Mouse (Mus musculus): ENCODE data around the gene Amy2a3.
"Not testable (repeated sequence)": the region's sequence is repeated elsewhere in the genome, so short reads cannot be mapped to it uniquely, and the experiment has no call there.

The Amy2a3 gene

GRCm38 (mm10) chr3:113323952-113324351 is at the start of gene Amy2a3:
TSS of gene Amy2a3 (minus strand) at chr3:113324052.
- not testable (repeated sequence) for DNase-seq

- not testable (repeated sequence) for DNase-seq
Measured at GRCm38 (mm10) chr3:113356558-113356957, 32.7 kb upstream of the Amy2a3 start, which contains the start of gene Amy2a2. TSS of gene Amy2a2 (minus strand) at chr3:113356658.

GRCm38 (mm10) chr3:113345484-113345883 is 21.6 kb upstream of the Amy2a3 start:
- DNase-seq, result not testable (repeated sequence)

GRCm38 (mm10) chr3:113312937-113313336 is 10.9 kb downstream of the Amy2a3 start:
- DNase-seq, result not testable (repeated sequence)

DNA sequence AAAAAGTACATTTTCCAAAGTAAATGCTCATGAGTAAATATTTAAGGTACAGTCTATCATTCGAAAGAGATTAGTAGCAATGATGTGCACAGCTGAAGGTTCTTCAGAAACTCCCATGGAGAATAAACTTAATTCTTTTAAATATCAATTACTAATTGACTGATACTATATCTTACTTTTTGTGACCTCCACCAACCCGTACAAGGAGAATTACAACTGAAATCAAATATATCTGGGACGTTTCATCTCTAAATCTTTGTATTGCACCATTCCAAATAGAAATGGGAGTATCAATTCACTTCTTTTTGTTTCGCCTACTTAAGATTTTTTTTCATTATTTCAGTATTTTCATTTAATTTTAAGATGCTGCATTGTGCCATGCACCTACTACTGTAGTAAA is 32.5 kb downstream of the Amy2a3 start, which contains the start of gene Amy2a4:
Gene Amy2a4, minus strand, starts transcription at position 101 of the 400 bp plus-strand sequence.
- DNase-seq, result not testable (repeated sequence)

DNA sequence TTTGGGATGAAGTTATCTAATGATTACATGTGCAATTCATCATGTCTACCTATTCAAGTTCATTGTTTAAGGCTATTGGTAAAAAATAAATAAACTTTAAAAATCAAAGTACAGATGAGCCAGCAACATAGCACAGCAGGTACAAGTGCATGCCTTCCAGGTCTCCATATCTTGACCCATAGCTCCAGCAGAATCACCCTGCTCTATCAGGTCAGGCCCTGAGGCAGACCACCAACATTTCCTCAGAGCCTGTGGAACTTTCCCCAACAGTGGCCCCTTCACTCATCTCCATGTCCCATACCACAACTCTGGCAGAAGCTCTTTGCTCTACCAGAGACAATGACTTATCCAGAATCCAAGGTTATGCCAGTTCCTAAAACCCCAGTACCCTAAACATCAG is 43.6 kb downstream of the Amy2a3 start:
- not testable (repeated sequence) for DNase-seq

DNA sequence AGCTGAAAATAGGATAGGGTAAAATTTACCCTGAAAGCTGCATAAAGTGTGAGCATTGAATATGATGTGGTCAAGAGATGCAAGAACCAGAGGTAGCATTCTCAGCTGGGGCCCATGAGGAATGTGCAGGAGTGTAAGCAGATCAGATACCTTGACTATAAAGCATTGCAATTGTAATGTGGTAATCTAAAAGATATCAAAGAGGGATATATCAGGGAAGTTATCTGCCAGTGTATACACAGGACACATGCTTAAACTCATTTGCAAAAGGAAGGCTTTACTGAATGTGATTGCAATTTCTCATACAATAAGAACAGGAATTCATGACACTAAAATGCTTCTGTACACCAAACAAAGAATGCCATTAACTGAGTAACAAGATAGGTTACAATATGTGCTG is 44.3 kb downstream of the Amy2a3 start:
- DNase-seq, result not testable (repeated sequence)
